Mouse (Mus musculus) mouse embryonic stem cell (cell line): ENCODE results near the gene Phf2.

Experiments used
- in situ Hi-C, 2 experiments: fragments of 300-500 bp; cut with MboI; formaldehyde crosslinking; loops; 1 replicate in 1 of 2; 3 replicates in 1 of 2; pipeline ENCODE4 v1.14.3; 2019 to 2020; ENCODE audit warnings: low sequenced_read_pairs in 2 of 2, low pct_unique_long_range_greater_than_20kb in 1 of 2, mixed read lengths in 1 of 2; ENCODE audit not compliant: unreplicated experiment in 1 of 2

Gene Phf2

DNA sequence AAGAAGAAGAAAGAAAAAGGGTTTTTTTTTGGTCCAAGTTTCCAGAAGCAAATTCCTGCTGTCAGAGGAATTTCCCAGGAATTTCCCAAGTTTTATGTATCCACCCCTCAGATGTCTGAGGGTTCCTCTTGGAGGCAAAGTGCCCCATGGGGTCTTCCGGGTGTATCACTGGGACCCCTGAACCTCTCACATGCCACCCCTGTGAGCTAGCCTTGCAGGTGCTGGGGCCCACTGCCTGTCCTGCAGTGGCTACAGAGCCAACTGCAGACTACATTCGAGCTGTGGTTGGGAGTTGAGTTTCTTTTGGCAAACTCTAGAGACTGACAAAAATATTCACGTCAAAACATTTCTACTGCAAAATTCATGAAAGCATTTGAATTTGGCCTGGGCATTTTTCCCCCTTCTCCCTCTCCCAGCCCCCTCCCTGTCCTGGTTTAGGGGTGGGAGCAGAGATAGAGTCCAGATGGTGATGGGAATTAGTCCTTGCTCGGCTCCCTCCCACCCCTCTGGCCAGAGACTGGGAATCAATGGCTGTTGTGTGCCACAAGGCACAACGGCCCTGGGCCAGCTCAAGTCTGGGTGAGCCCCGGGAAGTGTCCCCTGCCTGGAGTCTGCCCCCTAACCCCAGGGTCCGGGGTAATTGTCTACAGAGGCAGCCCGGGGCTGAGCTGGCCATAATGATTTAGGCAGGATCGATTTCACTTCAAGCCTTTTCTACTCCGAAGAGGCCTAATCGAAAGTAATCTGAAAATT lies 91.2 kb downstream of the Phf2 start:
- in situ Hi-C loops, result no loop called here

DNA sequence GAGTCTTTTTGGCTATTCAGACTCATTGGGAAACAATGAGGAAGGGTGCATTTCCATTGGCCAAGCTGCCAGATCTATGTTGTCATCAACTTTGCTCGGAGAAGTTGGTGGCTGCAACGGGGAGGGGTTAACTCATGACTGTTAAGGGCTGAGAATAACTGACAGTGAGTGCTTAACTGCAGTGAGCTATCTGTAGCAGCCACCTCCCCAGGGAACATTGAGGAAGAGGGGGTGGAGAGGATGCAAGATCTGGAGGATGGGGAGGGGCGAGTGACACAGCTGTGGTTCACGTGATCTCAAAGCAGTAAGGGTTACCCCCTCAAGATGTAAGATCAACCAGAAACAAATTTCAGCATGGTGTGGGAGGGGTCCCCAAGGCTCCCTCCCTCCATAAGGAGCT lies 92.8 kb downstream of the Phf2 start:
- in situ Hi-C loops, result no loop called here

DNA sequence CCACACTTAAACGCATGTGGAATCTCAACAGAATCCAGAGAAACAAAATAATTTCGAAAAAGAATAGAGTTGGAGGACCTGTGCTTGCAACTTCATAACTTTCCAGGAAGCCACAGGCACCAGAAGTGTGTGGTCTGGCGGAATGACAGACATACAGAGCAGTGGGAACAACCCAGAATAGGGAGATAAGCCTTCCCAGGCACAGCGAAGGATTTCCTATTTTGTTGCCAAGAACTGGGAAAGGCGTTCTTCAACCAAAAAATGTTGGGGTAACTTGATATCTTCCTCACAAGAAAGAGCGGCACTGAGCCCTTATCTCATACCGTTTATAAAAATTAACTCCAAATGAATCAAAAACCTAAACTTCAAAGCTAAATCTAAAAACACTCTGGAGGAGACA lies 96.4 kb downstream of the Phf2 start:
- in situ Hi-C loops, result no loop called here

DNA sequence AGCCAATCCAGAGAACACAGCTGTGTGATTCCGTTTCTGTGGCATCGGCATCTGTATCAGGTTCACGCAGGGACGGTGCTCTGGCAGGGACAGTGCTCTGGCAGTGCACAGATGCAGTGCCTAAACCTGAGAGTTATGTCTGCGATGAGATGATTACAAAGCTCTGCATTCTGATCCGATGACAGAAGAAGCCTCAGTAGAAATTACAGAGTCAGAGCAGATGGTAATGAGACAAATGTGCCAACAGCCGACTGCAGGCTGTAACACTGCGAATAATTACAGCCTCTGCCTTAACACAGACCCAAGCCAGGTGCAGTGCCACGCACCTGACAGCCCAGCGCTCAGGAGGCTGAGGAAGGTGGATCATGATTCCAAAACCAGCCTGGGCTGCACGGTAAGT lies 102.8 kb downstream of the Phf2 start:
- in situ Hi-C loops, result no loop called here

DNA sequence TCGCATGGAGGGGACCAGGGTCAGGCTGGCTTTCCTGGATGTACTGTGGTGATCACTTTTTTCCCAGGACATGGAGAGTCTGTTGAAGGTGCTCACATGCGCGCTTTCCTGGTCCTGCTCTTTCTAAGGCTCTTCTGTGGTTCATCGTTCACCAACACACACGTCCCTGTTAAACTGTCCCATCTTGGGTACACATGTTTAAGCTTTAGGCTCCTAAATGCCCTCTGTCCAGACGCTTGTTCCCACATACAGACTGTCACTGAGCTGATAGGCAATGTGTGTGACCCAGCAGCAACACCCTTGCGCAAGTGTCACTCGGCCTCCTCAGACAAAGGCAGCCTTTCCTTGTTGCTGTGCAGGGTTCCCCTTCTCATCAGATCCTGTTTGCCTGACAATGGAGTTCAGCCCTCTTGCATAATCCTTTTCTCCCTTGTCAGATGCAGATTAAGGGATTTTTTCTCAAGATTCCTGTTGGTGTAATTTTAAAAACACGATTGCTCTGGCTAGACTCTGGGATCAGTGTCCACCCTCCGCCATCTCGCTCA lies 107.1 kb downstream of the Phf2 start:
- in situ Hi-C loops, result no loop called here

DNA sequence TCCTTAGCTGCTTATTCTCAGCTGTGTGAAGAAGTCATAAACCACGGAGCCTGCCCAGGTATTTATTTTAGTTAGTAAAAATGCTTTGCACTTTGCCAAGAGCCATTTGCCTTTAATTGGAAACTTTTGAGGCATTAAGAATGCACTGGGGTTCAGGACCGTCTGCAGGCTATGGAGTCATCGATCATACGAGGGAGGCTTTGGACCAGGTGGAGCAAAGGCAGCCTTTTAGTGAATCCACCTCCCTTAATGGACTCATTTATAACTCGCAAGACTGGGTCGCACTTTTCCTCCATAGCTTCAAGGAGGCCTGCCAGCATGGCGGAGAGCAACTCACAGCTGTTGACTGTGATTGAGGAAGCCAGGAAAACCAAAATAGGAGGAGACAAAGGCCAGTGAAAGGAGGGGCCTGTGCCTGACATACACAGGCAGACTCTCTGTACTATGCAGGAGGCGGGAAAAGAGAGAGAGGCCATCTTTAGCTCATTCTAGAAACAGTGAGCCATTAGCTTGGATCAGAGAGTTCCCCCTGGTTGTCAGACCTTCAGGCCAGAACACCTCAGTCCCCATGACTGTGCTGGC lies 110.0 kb downstream of the Phf2 start:
- in situ Hi-C loops, result no loop called here

DNA sequence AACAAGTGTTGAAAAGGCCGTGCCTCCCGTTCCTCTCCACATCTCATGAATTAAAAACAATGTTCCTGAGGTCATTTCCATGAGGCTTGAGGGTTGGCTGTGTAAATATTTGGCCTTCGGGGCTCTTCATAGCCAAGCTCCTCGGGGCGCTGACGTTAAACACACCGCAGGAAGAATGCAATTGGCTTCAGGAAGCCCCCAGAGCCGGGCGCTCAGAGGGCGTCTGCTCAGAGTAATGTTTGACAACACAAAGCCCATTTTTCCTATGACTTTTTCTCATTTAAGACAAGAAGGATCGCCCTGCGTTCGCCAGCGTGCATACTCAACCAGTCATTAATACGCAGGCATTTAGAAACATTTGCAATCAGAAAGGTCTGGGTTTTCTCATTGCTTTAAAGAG lies 114.2 kb downstream of the Phf2 start:
- in situ Hi-C loops, result no loop called here
